Mouse (Mus musculus): ENCODE data around the gene Itga5. TPM values are rescaled to one million over a fixed set of nuclear protein-coding genes. Genes with fewer than 3 reads are reported as not detected.

Itga5 gene
- total RNA-seq, 1 experiment: 80.8 TPM

GRCm38 (mm10) chr15:103318201-103318816 is 48.3 kb downstream of the Itga5 start:
- H3K36me3 ChIP-seq (ENCODE audit: control insufficient read depth, insufficient read depth, low read length, poor library complexity, severe bottlenecking): peaks cover 22% of the 10 kb centered on the region
- H3K4me3 ChIP-seq (ENCODE audit: insufficient read depth in 1 of 2, low read depth in 1 of 2, low read length in 2 of 2, poor library complexity in 1 of 2, severe bottlenecking in 1 of 2): no peak overlapping the region
- in situ Hi-C loops (cut with MboI; ENCODE audit: low sequenced_read_pairs in 2 of 2, unreplicated experiment in 2 of 2): loop anchor here (10.0 to 25.0 kb wide), 2 partner anchors 134 to 331 kb away; partner anchors contain the start of genes Hoxc6 (in 1 of the 2), Hoxc8 (in 1 of the 2) and Hoxc9 (in 1 of the 2)
- TF ChIP-seq CHD2 (IDR thresholded peaks at IDR 0.05; ENCODE audit: low read depth, low read length) (no peak), MAFK (IDR thresholded peaks at IDR 0.05; ENCODE audit: insufficient read depth, low read depth, low read length) (no peak), ZC3H11A (IDR thresholded peaks at IDR 0.05; ENCODE audit: borderline replicate concordance, low read depth, low read length) (no peak), HCFC1 (IDR thresholded peaks at IDR 0.05; ENCODE audit: borderline replicate concordance, insufficient read depth, low read length) (no peak), ZNF384 (IDR thresholded peaks at IDR 0.05; ENCODE audit: low read depth, low read length) (no peak)
- no peak for DNase-seq (ENCODE audit: low read depth, low spot score)
- H3K4me1 ChIP-seq (ENCODE audit: control insufficient read depth in 2 of 2, insufficient read depth in 2 of 2, low read length in 2 of 2, poor library complexity in 1 of 2): peaks cover 4 to 19% of the 10 kb centered on the region in 2 experiments; a peak in 3 of 4 replicates
- H3K27ac ChIP-seq (ENCODE audit: insufficient read depth, low read depth, low read length, poor library complexity, severe bottlenecking): no peak overlapping the region
- no peaks in the 10 kb centered on the region for H3K9me3 ChIP-seq (ENCODE audit: control insufficient read depth, insufficient read depth, low read depth, low read length)
- H3K9ac ChIP-seq (ENCODE audit: insufficient read depth, low read depth, low read length, poor library complexity, severe bottlenecking): no peak overlapping the region

DNA sequence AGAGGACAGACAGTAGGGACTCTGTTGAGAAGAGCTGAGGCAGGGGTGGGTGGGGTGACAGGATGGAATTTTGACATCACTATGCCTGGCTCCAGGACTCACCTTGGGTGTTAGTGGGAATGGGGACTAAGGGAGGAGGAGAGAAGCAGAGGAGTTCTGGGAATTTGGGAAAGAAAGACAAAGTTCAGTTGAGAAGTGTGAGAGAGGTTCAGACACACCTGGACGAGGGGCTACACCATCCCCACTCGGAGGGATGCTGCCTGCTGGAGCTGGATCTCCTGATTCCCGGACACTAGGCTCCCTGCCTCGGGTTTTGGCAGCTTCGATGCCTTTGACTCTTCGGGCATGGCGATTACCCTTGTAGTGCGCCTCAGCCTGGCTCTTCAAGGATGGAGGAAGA is 48.8 kb downstream of the Itga5 start:
- in situ Hi-C loops (cut with MboI; ENCODE audit: low sequenced_read_pairs in 2 of 2, unreplicated experiment in 2 of 2): loop anchor here (10.0 to 25.0 kb wide), 2 partner anchors 133 to 330 kb away; partner anchors contain the start of genes Hoxc6 (in 1 of the 2), Hoxc8 (in 1 of the 2) and Hoxc9 (in 1 of the 2)
- H3K9ac ChIP-seq (ENCODE audit: insufficient read depth, low read depth, low read length, poor library complexity, severe bottlenecking): no peak overlapping the region
- peaks cover 3 to 17% of the 10 kb centered on the region in 2 experiments; a peak in 3 of 4 replicates for H3K4me1 ChIP-seq (ENCODE audit: control insufficient read depth in 2 of 2, insufficient read depth in 2 of 2, low read length in 2 of 2, poor library complexity in 1 of 2)
- H3K4me3 ChIP-seq (ENCODE audit: insufficient read depth in 1 of 2, low read depth in 1 of 2, low read length in 2 of 2, poor library complexity in 1 of 2, severe bottlenecking in 1 of 2): no peak overlapping the region
- H3K9me3 ChIP-seq (ENCODE audit: control insufficient read depth, insufficient read depth, low read depth, low read length): no peaks in the 10 kb centered on the region
- no peak for TF ChIP-seq HCFC1 (IDR thresholded peaks at IDR 0.05; ENCODE audit: borderline replicate concordance, insufficient read depth, low read length)
- TF ChIP-seq MAFK (IDR thresholded peaks at IDR 0.05; ENCODE audit: insufficient read depth, low read depth, low read length): no peak
- no peak for TF ChIP-seq ZC3H11A (IDR thresholded peaks at IDR 0.05; ENCODE audit: borderline replicate concordance, low read depth, low read length)
- TF ChIP-seq ZNF384 (IDR thresholded peaks at IDR 0.05; ENCODE audit: low read depth, low read length): no peak
- TF ChIP-seq CHD2 (IDR thresholded peaks at IDR 0.05; ENCODE audit: low read depth, low read length): no peak
- H3K27ac ChIP-seq (ENCODE audit: insufficient read depth, low read depth, low read length, poor library complexity, severe bottlenecking): no peak overlapping the region
- no peak for DNase-seq (ENCODE audit: low read depth, low spot score)
- H3K36me3 ChIP-seq (ENCODE audit: control insufficient read depth, insufficient read depth, low read length, poor library complexity, severe bottlenecking): peaks cover 22% of the 10 kb centered on the region

GRCm38 (mm10) chr15:103317120-103317519 is 49.4 kb downstream of the Itga5 start:
- no peak overlapping the region for H3K4me3 ChIP-seq (ENCODE audit: insufficient read depth in 1 of 2, low read depth in 1 of 2, low read length in 2 of 2, poor library complexity in 1 of 2, severe bottlenecking in 1 of 2)
- in situ Hi-C loops (cut with MboI; ENCODE audit: low sequenced_read_pairs in 2 of 2, unreplicated experiment in 2 of 2): loop anchor here (10.0 to 25.0 kb wide), 2 partner anchors 132 to 330 kb away; partner anchors contain the start of genes Hoxc6 (in 1 of the 2), Hoxc8 (in 1 of the 2) and Hoxc9 (in 1 of the 2)
- peaks cover 2 to 12% of the 10 kb centered on the region in 2 experiments; a peak in 3 of 4 replicates for H3K4me1 ChIP-seq (ENCODE audit: control insufficient read depth in 2 of 2, insufficient read depth in 2 of 2, low read length in 2 of 2, poor library complexity in 1 of 2)
- H3K36me3 ChIP-seq (ENCODE audit: control insufficient read depth, insufficient read depth, low read length, poor library complexity, severe bottlenecking): peaks cover 22% of the 10 kb centered on the region
- DNase-seq (ENCODE audit: low read depth, low spot score): no peak
- H3K27ac ChIP-seq (ENCODE audit: insufficient read depth, low read depth, low read length, poor library complexity, severe bottlenecking): no peak overlapping the region
- no peak overlapping the region for H3K9ac ChIP-seq (ENCODE audit: insufficient read depth, low read depth, low read length, poor library complexity, severe bottlenecking)
- no peaks in the 10 kb centered on the region for H3K9me3 ChIP-seq (ENCODE audit: control insufficient read depth, insufficient read depth, low read depth, low read length)
- TF ChIP-seq ZNF384 (IDR thresholded peaks at IDR 0.05; ENCODE audit: low read depth, low read length): no peak

GRCm38 (mm10) chr15:103315979-103316776 is 50.4 kb downstream of the Itga5 start:
- H3K9ac ChIP-seq (ENCODE audit: insufficient read depth, low read depth, low read length, poor library complexity, severe bottlenecking): no peak overlapping the region
- H3K27ac ChIP-seq (ENCODE audit: insufficient read depth, low read depth, low read length, poor library complexity, severe bottlenecking): no peak overlapping the region
- peaks cover 2 to 7% of the 10 kb centered on the region in 2 experiments; a peak in 3 of 4 replicates for H3K4me1 ChIP-seq (ENCODE audit: control insufficient read depth in 2 of 2, insufficient read depth in 2 of 2, low read length in 2 of 2, poor library complexity in 1 of 2)
- TF ChIP-seq ZNF384 (IDR thresholded peaks at IDR 0.05; ENCODE audit: low read depth, low read length) (no peak), HCFC1 (IDR thresholded peaks at IDR 0.05; ENCODE audit: borderline replicate concordance, insufficient read depth, low read length) (no peak), CHD2 (IDR thresholded peaks at IDR 0.05; ENCODE audit: low read depth, low read length) (no peak), ZC3H11A (IDR thresholded peaks at IDR 0.05; ENCODE audit: borderline replicate concordance, low read depth, low read length) (no peak), MAFK (IDR thresholded peaks at IDR 0.05; ENCODE audit: insufficient read depth, low read depth, low read length) (no peak)
- H3K36me3 ChIP-seq (ENCODE audit: control insufficient read depth, insufficient read depth, low read length, poor library complexity, severe bottlenecking): peaks cover 22% of the 10 kb centered on the region
- no peaks in the 10 kb centered on the region for H3K9me3 ChIP-seq (ENCODE audit: control insufficient read depth, insufficient read depth, low read depth, low read length)
- H3K4me3 ChIP-seq (ENCODE audit: insufficient read depth in 1 of 2, low read depth in 1 of 2, low read length in 2 of 2, poor library complexity in 1 of 2, severe bottlenecking in 1 of 2): no peak overlapping the region
- in situ Hi-C loops (cut with MboI; ENCODE audit: low sequenced_read_pairs in 2 of 2, unreplicated experiment in 2 of 2): loop anchor here (10.0 to 25.0 kb wide), 2 partner anchors 131 to 329 kb away; partner anchors contain the start of genes Hoxc6 (in 1 of the 2), Hoxc8 (in 1 of the 2) and Hoxc9 (in 1 of the 2)
- DNase-seq (ENCODE audit: low read depth, low spot score): no peak
